Mouse (Mus musculus) CH12.LX (cell line): ENCODE measurements around the gene Gm17387. TPM values are rescaled to one million over a fixed set of nuclear protein-coding genes. Genes with fewer than 3 reads are reported as not detected.

ENCODE experiments used
- DNase-seq: peaks from one replicate; pipeline ENCODE4 v3.0.0-alpha.2; 2013; ENCODE audit errors: extremely low read depth
- H3K27ac ChIP-seq: 2 replicates; pipeline ENCODE4 v1.5.1; 2012; ENCODE audit warnings: low read depth, mild to moderate bottlenecking, control low read depth, moderate library complexity; ENCODE audit not compliant: insufficient read depth
- H3K27me3 ChIP-seq: replicated peaks from 2 replicates; pipeline ENCODE3; 2012; ENCODE audit warnings: inconsistent platforms
- H3K36me3 ChIP-seq, 2 experiments: replicated peaks in 1 of 2; 2 replicates each; pipeline versions ENCODE3 to v1.6.1; 2012; ENCODE audit warnings: inconsistent platforms in 1 of 2, low read length in 1 of 2, mild to moderate bottlenecking in 1 of 2, mixed read lengths in 1 of 2, moderate library complexity in 1 of 2; ENCODE audit not compliant: control insufficient read depth in 1 of 2, insufficient read depth in 1 of 2
- H3K4me1 ChIP-seq, 2 experiments: 2 replicates each; pipeline ENCODE4 v1.6.1; 2012; ENCODE audit warnings: inconsistent platforms in 1 of 2, moderate library complexity in 1 of 2; ENCODE audit not compliant: insufficient read depth in 2 of 2, control insufficient read depth in 1 of 2
- H3K4me2 ChIP-seq: 2 replicates; pipeline ENCODE4 v1.6.1; 2012; ENCODE audit warnings: low read depth, mild to moderate bottlenecking, control low read depth; ENCODE audit not compliant: poor library complexity, insufficient read depth, severe bottlenecking
- H3K4me3 ChIP-seq, 3 experiments: fragments of 150-350 bp in 1 of 3; sonication (generic) in 1 of 3; replicated peaks in 1 of 3; 2 replicates each; pipeline versions ENCODE3 to v1.5.1; 2011 to 2012; ENCODE audit warnings: low read depth in 2 of 3, low read length in 2 of 3, mild to moderate bottlenecking in 2 of 3, moderate library complexity in 2 of 3, control low read depth in 1 of 3, improper control_type of control experiment in 1 of 3, inconsistent platforms in 1 of 3, mixed read lengths in 1 of 3; ENCODE audit not compliant: poor library complexity in 1 of 3
- H3K79me2 ChIP-seq: replicated peaks from 2 replicates; pipeline ENCODE4 v1.6.1; 2012; ENCODE audit warnings: mild to moderate bottlenecking, moderate library complexity; ENCODE audit not compliant: control insufficient read depth, poor library complexity, insufficient read depth, severe bottlenecking; ENCODE audit errors: extremely low read depth
- H3K9ac ChIP-seq: 2 replicates; pipeline ENCODE4 v1.6.1; 2012; ENCODE audit warnings: low read depth, mild to moderate bottlenecking, control low read depth, moderate library complexity; ENCODE audit not compliant: insufficient read depth
- H3K9me3 ChIP-seq: replicated peaks from 2 replicates; pipeline ENCODE3; 2012; ENCODE audit warnings: low read length, inconsistent platforms, mixed read lengths
- BHLHE40 ChIP-seq: IDR thresholded peaks from 2 replicates; pipeline ENCODE4 v1.6.1; 2011; ENCODE audit warnings: mild to moderate bottlenecking, low read depth, low read length, improper control_type of control experiment
- CHD1 ChIP-seq: IDR thresholded peaks from 2 replicates; pipeline ENCODE4 v1.6.1; 2012; ENCODE audit warnings: low read depth, low read length, improper control_type of control experiment, inconsistent platforms
- CTCF ChIP-seq, 2 experiments: IDR thresholded peaks in 1 of 2; conservative IDR thresholded peaks in 1 of 2; 2 replicates each; pipeline ENCODE4 v1.5.1; 2011 to 2012; ENCODE audit warnings: low read depth in 2 of 2, low read length in 2 of 2, improper control_type of control experiment in 1 of 2, inconsistent platforms in 1 of 2, mild to moderate bottlenecking in 1 of 2, moderate library complexity in 1 of 2
- E2F4 ChIP-seq: IDR thresholded peaks from 2 replicates; pipeline ENCODE4 v1.6.1; 2011; ENCODE audit warnings: low read depth, low read length, improper control_type of control experiment; ENCODE audit not compliant: insufficient replicate concordance
- EP300 ChIP-seq: IDR thresholded peaks from 2 replicates; pipeline ENCODE4 v1.6.1; 2011; ENCODE audit warnings: low read length, improper control_type of control experiment
- GABPA ChIP-seq: IDR thresholded peaks from 2 replicates; pipeline ENCODE4 v1.6.1; 2012; ENCODE audit warnings: low read depth, low read length, improper control_type of control experiment, inconsistent platforms; ENCODE audit not compliant: insufficient replicate concordance
- JUN ChIP-seq: IDR thresholded peaks from 2 replicates; pipeline ENCODE4 v1.6.1; 2011; ENCODE audit warnings: low read depth, mild to moderate bottlenecking, low read length, improper control_type of control experiment, moderate library complexity; ENCODE audit not compliant: insufficient read depth
- JUND ChIP-seq: conservative IDR thresholded peaks from 2 replicates; pipeline ENCODE4 v1.6.1; 2011; ENCODE audit warnings: low read depth, low read length, improper control_type of control experiment
- MAFK ChIP-seq: IDR thresholded peaks from 2 replicates; pipeline ENCODE4 v1.6.1; 2011; ENCODE audit warnings: low read length, improper control_type of control experiment; ENCODE audit not compliant: insufficient replicate concordance
- MAX ChIP-seq: IDR thresholded peaks from 2 replicates; pipeline ENCODE4 v1.6.1; 2011; ENCODE audit warnings: low read length, improper control_type of control experiment
- MEF2A ChIP-seq: IDR thresholded peaks from 2 replicates; pipeline ENCODE4 v1.6.1; 2014; ENCODE audit warnings: low read depth, mild to moderate bottlenecking, inconsistent platforms, low read length, improper control_type of control experiment, borderline replicate concordance
- MXI1 ChIP-seq: IDR thresholded peaks from 2 replicates; pipeline ENCODE4 v1.6.1; 2011; ENCODE audit warnings: mild to moderate bottlenecking, low read depth, low read length, improper control_type of control experiment
- MYC ChIP-seq: IDR thresholded peaks from 2 replicates; pipeline ENCODE4 v1.6.1; 2011; ENCODE audit warnings: low read depth, mild to moderate bottlenecking, improper control_type of control experiment, low read length
- POLR2A ChIP-seq: IDR thresholded peaks from 2 replicates; pipeline ENCODE4 v1.6.1; 2011; ENCODE audit warnings: low read depth, mild to moderate bottlenecking, improper control_type of control experiment, low read length
- RAD21 ChIP-seq: IDR thresholded peaks from 2 replicates; pipeline ENCODE4 v1.6.1; 2011; ENCODE audit warnings: low read depth, mild to moderate bottlenecking, low read length, improper control_type of control experiment, moderate library complexity
- RCOR1 ChIP-seq: conservative IDR thresholded peaks from 2 replicates; pipeline ENCODE4 v1.6.1; 2012; ENCODE audit warnings: low read depth, mild to moderate bottlenecking, inconsistent platforms, low read length, improper control_type of control experiment
- TBP ChIP-seq: conservative IDR thresholded peaks from 2 replicates; pipeline ENCODE4 v1.6.1; 2011; ENCODE audit warnings: low read depth, low read length, improper control_type of control experiment
- TCF12 ChIP-seq: IDR thresholded peaks from 2 replicates; pipeline ENCODE4 v1.6.1; 2014; ENCODE audit warnings: low read depth, mild to moderate bottlenecking, inconsistent platforms, low read length, improper control_type of control experiment
- UBTF ChIP-seq: IDR thresholded peaks from 2 replicates; pipeline ENCODE4 v1.6.1; 2012; ENCODE audit warnings: low read depth, mild to moderate bottlenecking, inconsistent platforms, low read length, improper control_type of control experiment, moderate library complexity
- USF1 ChIP-seq: IDR thresholded peaks from 2 replicates; pipeline ENCODE4 v1.6.1; 2014; ENCODE audit warnings: low read depth, mild to moderate bottlenecking, inconsistent platforms, low read length, improper control_type of control experiment
- ZKSCAN1 ChIP-seq: IDR thresholded peaks from 2 replicates; pipeline ENCODE4 v1.6.1; 2012; ENCODE audit warnings: low read depth, inconsistent platforms, low read length, improper control_type of control experiment, borderline replicate concordance
- ZMIZ1 ChIP-seq: IDR thresholded peaks from 2 replicates; pipeline ENCODE4 v1.6.1; 2012; ENCODE audit warnings: low read depth, mild to moderate bottlenecking, inconsistent platforms, low read length, improper control_type of control experiment
- ZNF384 ChIP-seq: IDR thresholded peaks from 2 replicates; pipeline ENCODE4 v1.6.1; 2012; ENCODE audit warnings: low read depth, low read length, improper control_type of control experiment, inconsistent platforms
- dilution Hi-C: fragments of 300-500 bp; cut with MboI; formaldehyde crosslinking; loops from 2 replicates; pipeline ENCODE4 v1.14.3; 2020; ENCODE audit warnings: low sequenced_read_pairs; ENCODE audit not compliant: extremely low pct_unique_long_range_greater_than_20kb, extremely low pct_ligation_motif_present
- in situ Hi-C: fragments of 300-500 bp; cut with MboI; formaldehyde crosslinking; loops from 3 replicates; pipeline ENCODE4 v1.14.3; 2019; ENCODE audit warnings: low sequenced_read_pairs, low pct_ligation_motif_present, low pct_unique_long_range_greater_than_20kb, mixed read lengths
- polyA plus RNA-seq: library from polyadenylated mRNA; unstranded; fragments of >175 nt; gene quantifications from 2 replicates; pipeline ENCODE4 v1.2.1, GENCODE M21; 2012; ENCODE audit warnings: low read depth; ENCODE audit not compliant: insufficient read length
- total RNA-seq, 2 experiments: library from RNA; depleted of rRNA; stranded (reverse); fragments of 300-350 nt in 1 of 2; fragments of >200 nt in 1 of 2; gene quantifications; 2 replicates each; pipeline ENCODE4 v1.2.3; 2012 to 2014

Gene Gm17387
- total and polyA plus RNA-seq, 3 experiments: not detected

DNA sequence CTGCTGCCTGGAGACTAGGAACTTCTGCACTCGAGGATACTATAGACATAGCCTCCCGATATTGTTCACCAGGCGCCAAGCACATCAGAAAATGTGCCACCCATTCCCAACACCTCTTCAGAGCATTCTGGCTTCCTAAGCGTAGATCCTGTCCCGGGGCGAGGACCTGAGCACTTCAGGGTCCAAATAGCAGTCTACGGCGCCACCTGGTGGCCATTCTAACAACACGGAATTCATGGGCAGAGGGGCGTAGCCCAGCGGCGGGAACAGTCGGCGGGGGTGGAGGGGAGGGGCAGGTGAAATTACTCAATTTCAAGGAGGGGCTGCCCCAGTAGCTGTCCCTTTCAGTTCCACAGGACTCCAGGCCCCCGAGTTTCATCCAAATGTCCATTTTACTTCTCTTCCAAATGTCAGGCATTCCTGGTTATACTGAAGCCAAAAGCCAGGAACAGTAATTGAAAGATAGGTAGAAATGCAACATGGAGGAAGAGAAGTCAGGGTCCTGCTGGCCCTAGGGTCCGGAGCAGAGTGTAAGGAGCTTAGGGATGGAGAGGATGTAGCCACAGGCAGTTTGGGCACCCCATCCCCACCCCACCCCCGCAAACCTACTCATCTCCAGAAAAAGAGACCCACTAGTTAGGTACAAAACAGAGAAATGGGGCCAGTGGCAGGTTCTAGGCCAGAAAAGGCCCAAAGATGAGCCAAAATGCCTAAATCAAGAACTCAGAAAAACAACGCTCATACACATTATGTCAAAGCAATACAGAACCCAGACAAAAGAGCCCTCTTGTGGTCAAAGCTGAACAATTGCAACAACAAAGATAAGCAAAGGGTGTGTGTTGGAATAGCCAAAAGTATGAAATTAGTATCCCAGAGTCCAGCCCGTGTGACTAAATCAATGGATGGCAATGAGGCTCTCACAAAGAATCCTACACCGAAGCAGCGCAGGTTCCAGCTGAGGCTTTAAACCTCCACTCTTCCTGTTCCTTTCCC lies 19.6 kb downstream of the Gm17387 start (continued):
- TF ChIP-seq RCOR1 (0 out of 2 replicates have a peak, but pooled peaks have one; percentile 25), UBTF (no peak), TBP (no peak), USF1 (no peak), TCF12 (0 out of 2 replicates have a peak, but pooled peaks have one; percentile 18), MYC (0 out of 2 replicates have a peak, but pooled peaks have one; percentile 7), EP300 (no peak), BHLHE40 (peak; percentile 23; the same call in 1 of the 2 replicates), MEF2A (0 out of 2 replicates have a peak, but pooled peaks have one; percentile 27), GABPA (no peak), MAX (no peak; the same call in 1 of the 2 replicates), RAD21 (peak; percentile 97), JUN (no peak)

- Histone ChIP-seq H3K79me2 (no peaks in the 10 kb centered on the region), H3K27ac (no peak overlapping the region), H3K9ac (no peak overlapping the region), H3K9me3 (peaks cover 4% of the 10 kb centered on the region), H3K4me3 (no peak overlapping the region), H3K4me1 (peaks cover 8 to 23% of the 10 kb centered on the region in 2 experiments), H3K4me2 (no peak overlapping the region), H3K36me3 (no peaks in the 10 kb centered on the region), H3K27me3 (peaks cover 10% of the 10 kb centered on the region)
- in situ Hi-C loops (loop anchor here (5.0 kb wide), 1 partner anchor 37 kb away; the partner anchor contains the start of gene Ifitm3), dilution Hi-C loops (no loop called here)
- DNase-seq: no peak
- no peak for TF ChIP-seq POLR2A
- no peak for TF ChIP-seq MYC
- no peak for TF ChIP-seq TCF12
- TF ChIP-seq JUND: no peak
- TF ChIP-seq MAX: no peak
- no peak for TF ChIP-seq ZMIZ1
- TF ChIP-seq EP300: no peak
- TF ChIP-seq ZKSCAN1: no peak
- no peak for TF ChIP-seq CHD1
- no peak for TF ChIP-seq MAFK
- no peak for TF ChIP-seq MXI1
- TF ChIP-seq RAD21: no peak
- TF ChIP-seq CTCF (conservative IDR thresholded peaks at IDR 0.05 in 1 of 2, IDR thresholded peaks at IDR 0.05 in 1 of 2; ENCODE audit: low read depth in 2 of 2, low read length in 2 of 2): no peak
- no peak for TF ChIP-seq ZNF384
- no peak for TF ChIP-seq E2F4
Measured at GRCm38 (mm10) chr7:141049326-141049725, 20.4 kb downstream of the Gm17387 start.
